ENCODE assay signal across 30 mouse cellular contexts in genomic region chr4:102851161-102851560, GRCm38 (mm10).
"Had no signal": no experiment of that assay in that cellular context is flagged by ENCODE, and none has a peak within 500 bp of the region (broad histone marks: within the 10 kb centered on the region; RNA-seq: fewer than 3 reads in every experiment).

No protein-coding gene starts in this region.

- H3K4me3 ChIP-seq: limb, embryonic 10.5 days; limb, embryonic 12.5 days; limb, embryonic 13.5 days; limb, embryonic 15.5 days; liver, embryonic 13.5 days; liver, embryonic 15.5 days; lung, embryonic 15.5 days; megakaryocyte, embryonic 14.5 days; midbrain, embryonic 10.5 days; midbrain, embryonic 12.5 days; midbrain, embryonic 13.5 days; midbrain, embryonic 15.5 days; myocyte; neural tube, embryonic 12.5 days; neural tube, embryonic 13.5 days had no signal

- H3K36me3 ChIP-seq: limb, embryonic 10.5 days; limb, embryonic 12.5 days; limb, embryonic 13.5 days; limb, embryonic 15.5 days; liver, embryonic 13.5 days; liver, embryonic 15.5 days; lung, embryonic 15.5 days; midbrain, embryonic 10.5 days; midbrain, embryonic 12.5 days; midbrain, embryonic 13.5 days; midbrain, embryonic 15.5 days; neural tube, embryonic 12.5 days; neural tube, embryonic 13.5 days had no signal

- H3K4me1 ChIP-seq: limb, embryonic 10.5 days; limb, embryonic 12.5 days; limb, embryonic 13.5 days; limb, embryonic 15.5 days; liver, embryonic 13.5 days; liver, embryonic 15.5 days; lung, embryonic 15.5 days; megakaryocyte, embryonic 14.5 days had no signal

- ATAC-seq: lung, postnatal 0 days; midbrain, embryonic 13.5 days; midbrain, embryonic 15.5 days; midbrain, embryonic 16.5 days had no signal

- DNase-seq: left cerebral cortex, postnatal 4 days; liver; liver, embryonic 13.5 days; lung, adult 18-20 months; lung, adult 2 months; lung, embryonic 14.5 days; lung, postnatal 10 days; lung, postnatal 14 days; lung, postnatal 36 days; lung, postnatal 4 days; midbrain, embryonic 14.5 days had no signal

- H3K27ac ChIP-seq: limb, embryonic 10.5 days; limb, embryonic 12.5 days; limb, embryonic 13.5 days; limb, embryonic 15.5 days; liver, embryonic 13.5 days; liver, embryonic 14.5 days; liver, embryonic 15.5 days; lung, embryonic 15.5 days; macrophage; midbrain, embryonic 10.5 days; midbrain, embryonic 12.5 days; midbrain, embryonic 13.5 days; midbrain, embryonic 15.5 days; neural tube, embryonic 12.5 days; neural tube, embryonic 13.5 days had no signal

- H3K27me3 ChIP-seq: limb, embryonic 12.5 days; limb, embryonic 13.5 days; limb, embryonic 15.5 days; liver, embryonic 13.5 days; liver, embryonic 15.5 days; lung, embryonic 15.5 days; megakaryocyte, embryonic 14.5 days; midbrain, embryonic 12.5 days; midbrain, embryonic 13.5 days; midbrain, embryonic 15.5 days; neural tube, embryonic 12.5 days; neural tube, embryonic 13.5 days had no signal

- H3K4me2 ChIP-seq: limb, embryonic 12.5 days; limb, embryonic 13.5 days; limb, embryonic 15.5 days; liver, embryonic 11.5 days; liver, embryonic 13.5 days; liver, embryonic 15.5 days; lung, embryonic 14.5 days; lung, embryonic 15.5 days; midbrain, embryonic 12.5 days; midbrain, embryonic 13.5 days; midbrain, embryonic 15.5 days; neural tube, embryonic 12.5 days; neural tube, embryonic 13.5 days had no signal

- H3K9ac ChIP-seq: limb, embryonic 12.5 days; limb, embryonic 13.5 days; limb, embryonic 15.5 days; liver, embryonic 13.5 days; liver, embryonic 14.5 days; liver, embryonic 15.5 days; lung, embryonic 14.5 days; lung, embryonic 15.5 days; midbrain, embryonic 12.5 days; midbrain, embryonic 13.5 days; midbrain, embryonic 15.5 days; neural tube, embryonic 12.5 days; neural tube, embryonic 13.5 days had no signal

- H3K9me3 ChIP-seq: limb, embryonic 10.5 days; limb, embryonic 12.5 days; limb, embryonic 13.5 days; limb, embryonic 15.5 days; liver, embryonic 13.5 days; liver, embryonic 15.5 days; lung, embryonic 15.5 days; midbrain, embryonic 10.5 days; midbrain, embryonic 12.5 days; midbrain, embryonic 13.5 days; midbrain, embryonic 15.5 days; neural tube, embryonic 12.5 days; neural tube, embryonic 13.5 days had no signal
